Mouse (Mus musculus) cerebellum, postnatal 10 days (tissue): ENCODE results near the gene Rab5a.

Experiments
- DNase-seq, 2 experiments: peaks; one replicate each; pipeline ENCODE4 v3.0.0; 2021; ENCODE audit warnings: mixed read lengths in 2 of 2

Gene Rab5a

DNA sequence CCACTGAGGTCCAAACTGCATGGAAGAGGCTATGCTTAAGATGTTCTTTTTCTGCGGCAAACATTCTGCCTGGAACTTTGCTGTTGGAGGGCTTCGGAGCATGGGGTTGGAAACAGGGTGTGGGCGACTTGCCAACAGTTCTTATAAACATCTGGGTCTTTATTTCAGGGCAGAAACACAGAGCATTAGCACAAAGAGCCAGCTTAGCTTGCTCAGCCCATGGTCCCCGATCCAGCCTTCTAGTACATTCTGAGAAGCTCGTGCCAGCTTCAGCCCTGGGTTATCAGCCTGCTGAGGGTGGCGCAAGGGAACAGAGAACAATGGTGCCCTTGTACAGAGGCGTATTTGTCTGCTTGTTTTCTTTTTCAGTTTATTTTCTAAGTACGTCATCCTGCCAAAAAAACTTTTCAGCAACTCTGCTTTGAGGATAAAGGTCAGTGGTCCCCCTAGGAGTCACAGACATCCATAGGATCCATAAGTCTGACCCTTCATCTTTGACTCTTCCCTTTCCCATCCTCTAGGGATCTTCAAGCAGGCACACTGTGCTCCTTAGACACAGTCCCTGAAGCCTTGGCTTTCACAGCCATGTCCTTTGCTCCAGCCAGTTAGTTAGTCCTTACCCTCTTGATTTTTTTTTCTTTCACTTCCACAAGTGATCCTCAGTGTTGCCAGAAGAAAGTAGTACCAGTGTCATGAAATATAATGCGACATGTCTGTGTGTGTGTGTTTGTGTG is 64.7 kb downstream of the Rab5a start:
- DNase-seq: peak; percentile 18 to 30

DNA sequence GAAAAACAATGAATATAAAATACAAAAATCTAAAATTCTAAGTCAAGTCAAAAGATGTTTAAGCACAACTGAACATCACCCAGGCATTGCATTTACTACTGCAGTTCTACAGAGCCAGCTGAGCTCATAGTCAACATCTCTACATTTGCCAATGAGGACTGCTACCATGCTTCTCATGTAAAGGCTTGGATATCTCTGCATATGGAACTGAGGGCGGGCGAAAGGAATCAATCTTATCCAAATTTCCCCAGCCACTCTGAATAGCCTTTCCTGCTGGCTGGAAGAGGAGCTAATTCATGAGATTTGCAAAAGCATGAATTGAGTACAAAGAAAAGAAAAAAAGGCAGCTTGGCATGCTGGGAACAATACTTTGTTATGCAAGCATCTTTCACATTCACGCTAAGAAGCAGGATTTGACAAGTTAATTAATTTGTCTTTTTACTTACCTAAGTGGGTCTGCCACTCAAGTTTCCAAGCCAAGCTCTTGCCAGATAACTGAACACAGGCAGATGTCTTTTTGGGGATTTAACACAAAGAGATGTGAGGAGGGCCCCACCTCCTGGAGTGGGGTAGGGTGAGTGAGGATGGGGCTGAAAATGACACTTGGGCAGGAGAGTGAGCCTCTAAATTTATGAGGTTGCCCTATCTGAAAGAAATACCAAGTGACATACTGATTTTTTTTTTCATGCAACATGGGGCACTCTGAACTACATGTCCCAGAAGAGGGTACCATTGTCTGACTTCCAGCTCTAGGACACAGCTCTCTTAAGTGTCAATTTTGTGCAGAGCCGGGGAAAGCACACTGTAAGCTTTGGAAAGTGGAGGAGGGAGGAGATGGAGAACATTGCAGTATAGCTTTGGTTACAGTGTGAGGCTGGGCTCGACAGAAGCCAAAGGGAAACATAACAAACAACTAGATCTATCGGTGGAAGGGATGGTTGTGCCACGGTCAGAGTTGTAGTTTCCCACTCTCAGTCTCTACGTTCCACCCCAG is 72.6 kb downstream of the Rab5a start:
- DNase-seq: no peak

DNA sequence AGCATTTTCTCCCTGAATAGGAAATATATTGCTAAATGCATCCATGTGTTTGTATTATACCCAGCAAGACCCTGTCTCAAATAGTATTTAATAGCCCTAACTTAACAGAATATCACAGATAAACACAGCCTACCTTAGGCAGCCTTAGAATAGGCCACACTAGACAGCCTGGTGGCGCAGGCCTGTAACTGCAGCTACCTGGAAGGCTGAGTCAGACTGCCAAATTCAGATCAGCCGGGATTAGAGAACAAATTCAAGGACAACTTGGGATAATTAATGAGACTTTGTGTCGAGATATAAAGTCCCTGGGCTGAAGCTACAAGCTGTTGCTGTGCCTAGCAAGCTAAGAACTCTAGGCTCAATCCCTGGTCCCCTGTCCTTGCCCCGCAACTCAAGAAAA is 75.1 kb downstream of the Rab5a start:
- DNase-seq: peak in 1 of 2 experiments; percentile 26

DNA sequence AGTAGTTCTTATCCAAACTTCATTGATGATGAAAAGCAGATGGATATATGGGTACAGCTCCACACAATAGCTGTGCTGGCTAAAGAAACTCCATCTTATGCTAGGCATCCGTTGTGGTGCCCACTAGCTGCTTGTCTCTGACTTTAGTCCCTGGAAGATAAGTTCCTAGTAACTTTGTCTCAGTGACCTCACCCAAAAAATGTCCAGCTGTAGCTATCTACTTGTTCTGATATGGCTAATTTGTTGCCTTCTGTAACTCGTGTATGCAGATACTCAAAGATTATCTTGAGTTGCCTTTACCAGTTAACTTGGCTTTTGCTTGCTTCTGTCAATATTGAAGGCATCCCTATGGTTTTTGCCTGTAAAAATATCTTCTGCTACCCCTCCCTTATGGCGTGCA is 75.8 kb downstream of the Rab5a start:
- DNase-seq: no peak
